8 mouse cellular contexts compared by ENCODE assay signal in the genomic region with DNA sequence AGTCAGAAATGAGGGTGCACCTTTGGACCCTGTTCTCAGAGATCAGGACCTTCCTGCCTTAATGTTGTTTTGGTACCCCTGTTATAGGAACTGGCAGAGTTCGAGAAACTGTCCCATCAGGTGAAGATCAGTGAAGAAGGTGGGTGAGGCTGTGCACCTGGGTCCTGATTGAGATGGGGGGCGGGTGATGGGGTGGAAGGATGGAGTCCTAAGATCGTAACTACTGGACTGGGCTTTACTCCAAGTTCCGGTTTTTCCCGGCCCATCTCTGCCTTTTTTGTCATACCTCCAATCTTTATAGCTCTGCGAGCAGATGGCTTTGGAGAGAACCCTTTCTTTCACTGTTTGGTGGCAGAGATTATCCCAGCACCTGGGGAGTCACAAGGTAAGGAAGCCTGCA. TPM values are rescaled to one million over a fixed set of nuclear protein-coding genes. Genes with fewer than 3 reads are reported as not detected.
A peak's percentile ranks its signal among the peaks of the same experiment; 100 is the strongest.
DNase-seq lines count a peak whose midpoint lies in the region; ATAC-seq and TF ChIP-seq lines count a peak whose summit lies in the region.

No protein-coding gene starts in this region.

- no peak; the same call in 1 of the 2 replicates for ATAC-seq in kidney, embryonic 15.5 days (replicated peaks; ENCODE audit: low FRiP score)
- ATAC-seq in hindbrain, postnatal 0 days, result 0 out of 2 replicates have a peak, but pooled peaks have one; percentile 4
- ATAC-seq in midbrain, embryonic 14.5 days (ENCODE audit: low FRiP score, low TSS enrichment), result no peak; the same call in 1 of the 2 replicates

- H3K36me3 ChIP-seq in kidney, embryonic 15.5 days, result no peaks in the 10 kb centered on the region
- H3K36me3 ChIP-seq in hindbrain, postnatal 0 days (ENCODE audit: insufficient read depth, low read length), result no peaks in the 10 kb centered on the region
- no peaks in the 10 kb centered on the region for H3K36me3 ChIP-seq in midbrain, embryonic 14.5 days (ENCODE audit: control insufficient read depth, insufficient read depth, low read length)

- 24% methylated on average over 6 of the region's 6 CpGs for WGBS in kidney, embryonic 15.5 days
- 17% methylated on average over 6 of the region's 6 CpGs for WGBS in hindbrain, postnatal 0 days
- 44% methylated on average over 6 of the region's 6 CpGs for WGBS in midbrain, embryonic 14.5 days

- peaks cover 9% of the 10 kb centered on the region for H3K4me1 ChIP-seq in kidney, embryonic 15.5 days
- H3K4me1 ChIP-seq in hindbrain, postnatal 0 days (ENCODE audit: insufficient read depth, low read length), result peaks cover 5% of the 10 kb centered on the region; the same call in 1 of the 2 replicates
- peaks cover 18% of the 10 kb centered on the region for H3K4me1 ChIP-seq in midbrain, embryonic 14.5 days (ENCODE audit: control insufficient read depth, insufficient read depth, low read length)

- peak overlapping the region; percentile 83 for H3K4me2 ChIP-seq in kidney, embryonic 15.5 days
- peak overlapping the region; percentile 89 for H3K4me2 ChIP-seq in hindbrain, postnatal 0 days (ENCODE audit: low read depth, low read length)
- H3K4me2 ChIP-seq in midbrain, embryonic 14.5 days (ENCODE audit: low read length), result peak overlapping the region; percentile 81

- peak overlapping the region; percentile 84 for H3K27ac ChIP-seq in kidney, embryonic 15.5 days
- H3K27ac ChIP-seq in hindbrain, postnatal 0 days, result peak overlapping the region; percentile 89
- peak overlapping the region; percentile 74 for H3K27ac ChIP-seq in midbrain, embryonic 14.5 days (replicated peaks; ENCODE audit: low read depth, low read length)

- no peaks in the 10 kb centered on the region for H3K27me3 ChIP-seq in kidney, embryonic 15.5 days
- no peaks in the 10 kb centered on the region for H3K27me3 ChIP-seq in hindbrain, postnatal 0 days (ENCODE audit: insufficient read depth, low read length)
- H3K27me3 ChIP-seq in midbrain, embryonic 14.5 days (ENCODE audit: control insufficient read depth, insufficient read depth, low read length), result no peaks in the 10 kb centered on the region

- TF ChIP-seq CTCF in hindbrain, postnatal 0 days (IDR thresholded peaks at IDR 0.05; ENCODE audit: low read depth), result no peak

- peak overlapping the region; percentile 72 for H3K9ac ChIP-seq in kidney, embryonic 15.5 days
- peak overlapping the region; percentile 89 for H3K9ac ChIP-seq in hindbrain, postnatal 0 days (replicated peaks; ENCODE audit: low read length)
- H3K9ac ChIP-seq in midbrain, embryonic 14.5 days (replicated peaks; ENCODE audit: low read length), result peak overlapping the region; percentile 62

- no peaks in the 10 kb centered on the region for H3K9me3 ChIP-seq in kidney, embryonic 15.5 days (replicated peaks)
- no peaks in the 10 kb centered on the region for H3K9me3 ChIP-seq in hindbrain, postnatal 0 days (ENCODE audit: low read length)
- H3K9me3 ChIP-seq in midbrain, embryonic 14.5 days (ENCODE audit: control insufficient read depth, low read length), result no peaks in the 10 kb centered on the region

- peak overlapping the region; percentile 65 for H3K4me3 ChIP-seq in kidney, embryonic 15.5 days (replicated peaks)
- H3K4me3 ChIP-seq in hindbrain, postnatal 0 days (ENCODE audit: low read length), result peak overlapping the region; percentile 57
- H3K4me3 ChIP-seq in midbrain, embryonic 14.5 days (replicated peaks; ENCODE audit: low read depth, low read length), result peak overlapping the region; percentile 42

- no peak for DNase-seq in kidney, adult 18-20 months
- DNase-seq in cerebellum, postnatal 25 days, result peak; percentile 66 to 70
- peak; percentile 22 for DNase-seq in hindbrain, postnatal 0 days (ENCODE audit: low spot score)
- DNase-seq in midbrain, embryonic 14.5 days, result peak; percentile 12
- no peak for DNase-seq in adrenal gland, postnatal 25 days
- no peak for DNase-seq in spleen, postnatal 36 days (ENCODE audit: low spot score in 2 of 2)
- DNase-seq in right cerebral cortex, postnatal 36 days (ENCODE audit: low spot score in 2 of 2), result no peak

RNA-seq across cellular contexts. Expression of gene Sat2, which starts 0.6 kb away (rescaled TPM):
- polyA plus RNA-seq in kidney, embryonic 15.5 days (2015; fragmentation: Nextera tagmentation; extraction: Ambion mirVana), result 17.8 and 23.1 TPM in 2 replicates
- total RNA-seq in hindbrain, postnatal 0 days (2014; rRNA removed), result 8.6 and 10.9 TPM in 2 replicates
- polyA plus RNA-seq in hindbrain, postnatal 0 days (2015; fragmentation: Nextera tagmentation; extraction: Ambion mirVana), result 35.4 and 41.4 TPM in 2 replicates
- polyA plus RNA-seq in midbrain, embryonic 14.5 days (2014; fragmentation: Nextera tagmentation; extraction: Ambion mirVana), result 21.6 and 22.5 TPM in 2 replicates
- 6.7 and 16.9 TPM in 2 replicates for total RNA-seq in adrenal gland, postnatal 25 days (2021)

RNA-seq across cellular contexts. Expression of gene Shbg, which starts 4.7 kb away (rescaled TPM):
- 0.30 and 0.49 TPM in 2 replicates for polyA plus RNA-seq in kidney, embryonic 15.5 days (2015; fragmentation: Nextera tagmentation; extraction: Ambion mirVana)
- total RNA-seq in hindbrain, postnatal 0 days (2014; rRNA removed), result 0.40 TPM in 1 of 2 replicates, not detected in the other
- not detected in 2 replicates for polyA plus RNA-seq in hindbrain, postnatal 0 days (2015; fragmentation: Nextera tagmentation; extraction: Ambion mirVana)
- not detected in 2 replicates for polyA plus RNA-seq in midbrain, embryonic 14.5 days (2014; fragmentation: Nextera tagmentation; extraction: Ambion mirVana)
- not detected in 2 replicates for total RNA-seq in adrenal gland, postnatal 25 days (2021)

RNA-seq across cellular contexts. Expression of gene Fxr2, which starts 10.4 kb away (rescaled TPM):
- 29.2 TPM in 2 replicates for polyA plus RNA-seq in kidney, embryonic 15.5 days (2015; fragmentation: Nextera tagmentation; extraction: Ambion mirVana)
- 68.5 and 79.6 TPM in 2 replicates for total RNA-seq in hindbrain, postnatal 0 days (2014; rRNA removed)
- polyA plus RNA-seq in hindbrain, postnatal 0 days (2015; fragmentation: Nextera tagmentation; extraction: Ambion mirVana), result 23.3 and 28.8 TPM in 2 replicates
- 35.9 and 38.4 TPM in 2 replicates for polyA plus RNA-seq in midbrain, embryonic 14.5 days (2014; fragmentation: Nextera tagmentation; extraction: Ambion mirVana)
- 89.7 and 101 TPM in 2 replicates for total RNA-seq in adrenal gland, postnatal 25 days (2021)

RNA-seq across cellular contexts. Expression of gene Atp1b2, which starts 16.7 kb away (rescaled TPM):
- polyA plus RNA-seq in kidney, embryonic 15.5 days (2015; fragmentation: Nextera tagmentation; extraction: Ambion mirVana), result 11.2 and 13.5 TPM in 2 replicates
- 185 and 210 TPM in 2 replicates for total RNA-seq in hindbrain, postnatal 0 days (2014; rRNA removed)
- 145 and 157 TPM in 2 replicates for polyA plus RNA-seq in hindbrain, postnatal 0 days (2015; fragmentation: Nextera tagmentation; extraction: Ambion mirVana)
- 46.5 and 46.7 TPM in 2 replicates for polyA plus RNA-seq in midbrain, embryonic 14.5 days (2014; fragmentation: Nextera tagmentation; extraction: Ambion mirVana)
- 34.0 and 38.0 TPM in 2 replicates for total RNA-seq in adrenal gland, postnatal 25 days (2021)

RNA-seq across cellular contexts. Expression of gene Sox15, which starts 32.7 kb away (rescaled TPM):
- 0.18 and 0.19 TPM in 2 replicates for polyA plus RNA-seq in kidney, embryonic 15.5 days (2015; fragmentation: Nextera tagmentation; extraction: Ambion mirVana)
- total RNA-seq in hindbrain, postnatal 0 days (2014; rRNA removed), result not detected in 2 replicates
- polyA plus RNA-seq in hindbrain, postnatal 0 days (2015; fragmentation: Nextera tagmentation; extraction: Ambion mirVana), result 0.35 and 0.40 TPM in 2 replicates
- polyA plus RNA-seq in midbrain, embryonic 14.5 days (2014; fragmentation: Nextera tagmentation; extraction: Ambion mirVana), result not detected in 2 replicates
- 0.39 TPM in 1 of 2 replicates, not detected in the other for total RNA-seq in adrenal gland, postnatal 25 days (2021)

Comparison
In these comparisons a context has a peak if more than half of its experiments do, and no peak if none do; other contexts are left out.
1. DNase-seq: peak in cerebellum, postnatal 25 days (2 of 2), hindbrain, postnatal 0 days (single experiment) and midbrain, embryonic 14.5 days (single experiment); none in kidney, adult 18-20 months (single experiment), adrenal gland, postnatal 25 days (single experiment), spleen, postnatal 36 days (0 of 2) and right cerebral cortex, postnatal 36 days (0 of 2).
2. Peak in every context shown above with its lines, with median percentiles within 50 percentile points of each other: H3K27ac ChIP-seq, H3K4me2 ChIP-seq, H3K4me3 ChIP-seq and H3K9ac ChIP-seq.